Mouse (Mus musculus) 416B (cell line): Measurements from ENCODE around the gene 2310002L09Rik.
"Not testable (repeated sequence)": the region's sequence is repeated elsewhere in the genome, so short reads cannot be mapped to it uniquely, and the experiment has no call there.

Experiments
- DNase-seq: peaks from one replicate; pipeline ENCODE4 v3.0.0; 2011; ENCODE audit warnings: low read depth

2310002L09Rik gene

DNA sequence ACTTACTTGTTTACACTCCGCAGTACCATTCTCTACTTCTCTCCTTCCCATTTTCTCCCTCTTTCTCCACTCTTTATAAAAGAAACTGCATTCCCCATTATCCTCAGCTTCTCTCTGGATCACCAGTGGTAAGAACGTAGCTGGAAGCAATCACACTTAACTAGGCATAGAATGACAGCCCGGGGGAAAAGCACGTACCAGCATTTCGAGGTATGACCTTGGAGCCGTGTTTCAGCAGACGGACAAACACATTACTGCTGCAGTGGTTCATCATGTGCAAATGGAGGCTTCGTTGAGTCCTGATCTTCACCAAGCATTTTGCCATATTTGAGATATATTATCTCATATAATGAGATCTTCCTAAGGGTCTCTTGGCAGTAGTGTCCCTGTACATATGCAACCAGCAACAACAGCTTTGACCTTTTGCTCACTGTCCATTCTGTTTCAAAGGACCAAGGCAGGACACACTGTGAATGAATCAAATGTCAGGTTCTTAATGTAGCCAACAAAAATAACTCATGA is at the start of gene 2310002L09Rik:
Gene 2310002L09Rik (minus strand): TSS at position 472 of the 522 bp plus-strand sequence.
- DNase-seq: no peak

DNA sequence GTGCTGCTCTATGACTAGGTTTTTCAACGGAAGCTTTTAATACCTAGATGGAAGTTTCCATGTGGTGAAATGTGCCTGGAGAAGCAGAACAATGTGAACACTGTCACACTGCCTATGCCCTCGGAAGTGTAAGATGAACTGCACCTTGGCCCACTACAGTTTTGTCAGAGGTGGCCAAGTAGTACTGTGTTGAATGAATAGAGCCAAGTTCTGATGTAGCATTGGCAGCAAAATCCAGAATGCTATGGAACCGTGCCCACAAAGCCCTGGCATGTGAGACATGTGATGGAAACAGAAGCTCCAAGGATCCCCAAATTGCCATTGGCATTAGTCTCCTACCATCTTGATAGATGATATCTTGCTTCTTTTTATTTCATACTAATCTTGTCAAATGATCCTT is 29.8 kb upstream of the 2310002L09Rik start:
- DNase-seq: no peak

DNA sequence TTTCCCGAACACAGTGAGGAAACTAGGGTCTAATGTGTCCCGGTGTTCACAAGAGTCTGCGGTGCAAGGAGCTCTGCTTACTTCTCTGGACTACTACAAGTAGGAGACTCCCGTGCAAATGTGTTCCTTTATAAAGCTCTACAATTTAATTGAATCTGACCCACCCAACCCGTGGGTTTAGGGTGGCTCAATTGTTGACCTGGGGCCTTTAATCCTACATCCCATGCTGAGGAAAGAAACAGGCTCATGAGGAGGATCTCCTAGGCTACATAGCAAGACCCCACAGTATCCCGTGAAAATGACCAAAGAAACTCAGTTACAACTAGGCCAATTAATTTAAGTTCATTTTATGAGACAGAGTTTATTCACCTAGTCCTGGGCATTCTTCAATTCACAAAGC is 30.0 kb downstream of the 2310002L09Rik start, which contains the start of gene Gm11756:
Gene Gm11756 (minus strand): TSS at position 101 of the 400 bp plus-strand sequence.
- not testable (repeated sequence) for DNase-seq

DNA sequence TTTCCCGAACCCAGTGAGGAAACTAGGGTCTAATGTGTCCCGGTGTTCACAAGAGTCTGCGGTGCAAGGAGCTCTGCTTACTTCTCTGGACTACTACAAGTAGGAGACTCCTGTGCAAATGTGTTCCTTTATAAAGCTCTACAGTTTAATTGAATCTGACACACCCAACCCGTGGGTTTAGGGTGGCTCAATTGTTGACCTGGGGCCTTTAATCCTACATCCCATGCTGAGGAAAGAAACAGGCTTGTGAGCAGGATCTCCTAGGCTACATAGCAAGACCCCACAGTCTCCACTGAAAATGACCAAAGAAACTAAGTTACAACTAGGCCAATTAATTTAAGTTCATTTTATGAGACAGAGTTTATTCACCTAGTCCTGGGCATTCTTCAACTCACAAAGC is 44.8 kb downstream of the 2310002L09Rik start, which contains the start of gene Gm13871:
Gene Gm13871 (minus strand): TSS at position 101 of the 400 bp plus-strand sequence.
- not testable (repeated sequence) for DNase-seq

DNA sequence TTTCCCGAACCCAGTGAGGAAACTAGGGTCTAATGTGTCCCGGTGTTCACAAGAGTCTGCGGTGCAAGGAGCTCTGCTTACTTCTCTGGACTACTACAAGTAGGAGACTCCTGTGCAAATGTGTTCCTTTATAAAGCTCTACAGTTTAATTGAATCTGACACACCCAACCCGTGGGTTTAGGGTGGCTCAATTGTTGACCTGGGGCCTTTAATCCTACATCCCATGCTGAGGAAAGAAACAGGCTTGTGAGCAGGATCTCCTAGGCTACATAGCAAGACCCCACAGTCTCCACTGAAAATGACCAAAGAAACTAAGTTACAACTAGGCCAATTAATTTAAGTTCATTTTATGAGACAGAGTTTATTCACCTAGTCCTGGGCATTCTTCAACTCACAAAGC is 59.6 kb downstream of the 2310002L09Rik start, which contains the start of gene Gm11757:
Gene Gm11757 (minus strand): TSS at position 101 of the 400 bp plus-strand sequence.
- DNase-seq: not testable (repeated sequence)
